Mouse (Mus musculus): ENCODE measurements around the gene Vmn1r169. TPM values are rescaled to one million over a fixed set of nuclear protein-coding genes. Genes with fewer than 3 reads are reported as not detected.

Vmn1r169 gene
- not detected for polyA plus RNA-seq (2014; fragmentation: Illumina TruSeq; extraction: RNeasy Lipid Tissue Mini Kit (QIAGEN cat#74804); ENCODE audit: low read depth, low replicate concordance)

DNA sequence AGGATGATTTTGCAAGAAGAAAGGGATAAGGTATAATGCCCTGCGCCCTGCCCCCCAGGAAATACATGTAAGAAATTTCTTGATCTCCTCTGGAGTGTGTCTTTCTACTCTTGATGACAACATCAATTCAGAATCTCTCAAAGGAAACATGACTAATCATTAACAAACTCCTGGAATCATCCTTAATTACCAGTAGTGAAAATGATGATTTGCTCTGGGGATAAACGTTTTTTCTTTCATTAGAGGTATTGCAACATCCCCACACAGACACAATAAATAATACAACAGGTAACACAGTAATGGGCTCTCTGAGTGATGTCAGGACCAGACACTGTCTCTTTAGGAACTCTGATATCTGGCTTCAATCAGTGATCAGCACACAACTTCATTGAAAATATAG is at the start of gene Vmn1r169:
Vmn1r169 (plus strand) TSS at position 301 of the 400 bp plus-strand sequence.

GRCm38 (mm10) chr7:23539432-23539831 is 35.9 kb upstream of the Vmn1r169 start, which contains the start of gene Vmn1r168:
TSS of gene Vmn1r168 (plus strand) at chr7:23539732.

GRCm38 (mm10) chr7:23605875-23606274 is 30.5 kb downstream of the Vmn1r169 start, which contains the start of gene Vmn1r170:
TSS of gene Vmn1r170 (plus strand) at chr7:23606175.

Other genes with a start within 250 kb of the Vmn1r169 start
- not detected for gene Nlrp5, start 189.6 kb upstream of the Vmn1r169 start, polyA plus RNA-seq (2014; fragmentation: Illumina TruSeq; extraction: RNeasy Lipid Tissue Mini Kit (QIAGEN cat#74804); ENCODE audit: low read depth, low replicate concordance)
- gene Vmn1r167, start 68.3 kb upstream of the Vmn1r169 start, polyA plus RNA-seq (2014; fragmentation: Illumina TruSeq; extraction: RNeasy Lipid Tissue Mini Kit (QIAGEN cat#74804); ENCODE audit: low read depth, low replicate concordance): not detected
- not detected for gene Vmn1r168, start 35.8 kb upstream of the Vmn1r169 start, polyA plus RNA-seq (2014; fragmentation: Illumina TruSeq; extraction: RNeasy Lipid Tissue Mini Kit (QIAGEN cat#74804); ENCODE audit: low read depth, low replicate concordance)
- not detected for gene Vmn1r170, start 30.6 kb downstream of the Vmn1r169 start, polyA plus RNA-seq (2014; fragmentation: Illumina TruSeq; extraction: RNeasy Lipid Tissue Mini Kit (QIAGEN cat#74804); ENCODE audit: low read depth, low replicate concordance)
- not detected for gene Vmn1r171, start 55.2 kb downstream of the Vmn1r169 start, polyA plus RNA-seq (2014; fragmentation: Illumina TruSeq; extraction: RNeasy Lipid Tissue Mini Kit (QIAGEN cat#74804); ENCODE audit: low read depth, low replicate concordance)
- not detected for gene Vmn1r172, start 82.8 kb downstream of the Vmn1r169 start, polyA plus RNA-seq (2014; fragmentation: Illumina TruSeq; extraction: RNeasy Lipid Tissue Mini Kit (QIAGEN cat#74804); ENCODE audit: low read depth, low replicate concordance)
- not detected for gene Vmn1r173, start 125.2 kb downstream of the Vmn1r169 start, polyA plus RNA-seq (2014; fragmentation: Illumina TruSeq; extraction: RNeasy Lipid Tissue Mini Kit (QIAGEN cat#74804); ENCODE audit: low read depth, low replicate concordance)
- not detected for gene Vmn1r174, start 176.7 kb downstream of the Vmn1r169 start, polyA plus RNA-seq (2014; fragmentation: Illumina TruSeq; extraction: RNeasy Lipid Tissue Mini Kit (QIAGEN cat#74804); ENCODE audit: low read depth, low replicate concordance)
- not detected for gene Vmn1r175, start 235.1 kb downstream of the Vmn1r169 start, polyA plus RNA-seq (2014; fragmentation: Illumina TruSeq; extraction: RNeasy Lipid Tissue Mini Kit (QIAGEN cat#74804); ENCODE audit: low read depth, low replicate concordance)

All from liver, adult 10 weeks (tissue).